Mouse (Mus musculus) layer of hippocampus, adult 11-12 months (tissue): ENCODE data around the gene B4galnt3.
A peak's percentile ranks its signal among the peaks of the same experiment; 100 is the strongest.
"Not testable (repeated sequence)": the region's sequence is repeated elsewhere in the genome, so short reads cannot be mapped to it uniquely, and the experiment has no call there.

Experiments
- DNase-seq: peaks from one replicate; pipeline ENCODE4 v3.0.0; 2022; ENCODE audit warnings: low spot score

Gene B4galnt3

DNA sequence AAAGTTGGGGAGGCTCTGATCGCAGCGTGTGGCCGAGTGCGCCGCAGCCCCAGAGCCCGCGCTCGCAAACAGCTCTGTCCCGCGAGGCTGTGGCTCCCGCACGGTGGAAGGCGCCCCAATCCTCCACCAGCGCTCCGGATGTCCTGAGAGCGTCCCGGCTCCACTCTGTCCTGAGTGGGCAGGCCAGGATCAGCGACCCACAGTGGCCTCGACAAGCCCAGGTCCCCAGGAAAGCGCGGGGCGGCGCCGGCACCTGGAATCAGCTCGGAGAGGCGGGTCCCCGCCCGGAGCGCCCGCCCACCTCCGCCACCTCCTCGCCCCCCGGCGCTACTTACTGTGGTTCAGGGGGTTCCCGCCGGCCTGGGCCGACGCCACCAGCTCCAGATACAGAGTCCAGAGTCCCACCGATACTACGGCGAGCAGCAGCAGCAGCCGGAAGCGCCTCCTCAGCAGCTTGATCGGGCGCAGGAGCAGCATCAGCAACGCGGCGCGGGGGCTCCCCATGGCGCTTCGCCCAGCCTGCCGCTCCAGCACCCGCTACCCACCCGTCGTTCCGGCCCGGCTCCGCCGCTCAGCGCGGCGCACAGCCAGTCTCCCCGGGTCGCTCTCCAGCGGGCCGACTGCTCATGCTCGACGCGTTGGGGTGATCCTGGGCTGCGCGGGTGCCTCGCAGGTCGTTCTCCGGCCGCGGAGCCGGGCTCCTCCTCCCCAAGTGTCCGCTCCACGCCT lies at the start of gene B4galnt3, which contains the start of gene D330020A13Rik:
Gene B4galnt3, minus strand, starts transcription at position 504 of the 729 bp plus-strand sequence.
Gene D330020A13Rik, plus strand, starts transcription at position 309 of the 729 bp plus-strand sequence.
- peak; percentile 29 for DNase-seq

DNA sequence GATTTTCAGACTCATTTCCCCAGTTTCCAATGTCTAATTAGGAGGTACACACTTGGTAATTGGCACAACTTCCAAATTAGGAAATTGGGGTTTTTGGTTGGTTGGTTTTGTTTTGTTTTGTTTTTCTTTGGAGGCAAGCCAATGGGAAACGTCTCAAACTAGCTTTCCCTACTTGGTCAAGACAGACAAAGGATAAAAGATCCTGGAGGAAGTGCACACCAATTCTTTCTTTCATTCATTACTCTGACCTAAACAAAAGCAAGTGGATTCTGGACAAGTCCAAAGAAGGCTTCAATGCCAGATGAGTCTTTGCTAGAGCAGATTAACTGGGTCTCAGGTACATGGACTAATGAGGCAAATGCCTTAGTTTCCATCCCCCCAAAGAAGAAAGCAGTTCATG lies 49.6 kb upstream of the B4galnt3 start:
- no peak for DNase-seq

DNA sequence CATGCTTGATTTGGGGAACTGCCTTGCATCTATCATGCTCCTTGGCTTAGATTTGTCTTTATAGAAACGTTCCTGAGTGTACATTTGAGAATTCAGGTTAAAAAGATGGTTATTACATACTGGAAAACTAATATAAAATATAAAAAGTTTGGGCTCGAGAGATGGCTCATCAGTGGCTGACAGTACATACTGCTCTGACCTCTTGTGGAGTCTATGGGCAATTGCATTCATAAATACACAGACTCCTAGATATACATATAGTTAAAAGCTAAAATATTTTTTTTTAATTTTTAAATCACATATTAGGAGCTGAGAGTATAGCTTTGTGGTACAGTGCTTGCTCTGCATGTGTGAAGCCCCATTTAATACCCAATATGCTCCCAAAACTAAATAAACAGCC lies 38.0 kb upstream of the B4galnt3 start:
- no peak for DNase-seq

DNA sequence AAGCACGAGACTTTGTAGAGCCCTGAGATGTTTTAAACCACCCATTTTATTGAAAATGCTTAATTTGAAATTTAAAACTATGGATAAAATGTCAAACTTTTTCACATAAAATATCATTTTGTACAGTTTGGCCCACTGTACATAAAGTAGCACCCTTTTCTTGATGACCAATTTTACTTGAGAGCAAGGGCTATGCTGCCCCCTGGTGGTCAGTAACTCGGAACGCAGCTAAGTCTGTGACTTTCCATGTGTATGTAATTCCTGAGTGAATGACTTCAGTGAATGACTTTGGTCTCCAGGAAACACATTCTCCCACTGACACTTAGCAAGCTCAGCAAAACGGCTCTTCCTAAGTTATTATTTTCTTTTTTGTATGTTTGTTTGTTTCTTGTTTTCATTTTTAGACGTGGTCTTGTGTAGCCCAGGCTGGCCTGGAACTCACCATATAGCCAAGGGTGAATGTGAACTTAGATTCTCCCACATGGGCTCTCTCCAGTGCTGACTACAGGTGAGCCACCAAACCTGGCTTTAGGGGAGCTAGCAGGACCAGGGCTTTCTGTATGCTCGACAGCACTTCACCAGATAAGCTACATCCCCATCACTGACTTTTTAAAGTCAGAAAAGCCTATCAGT lies 30.1 kb upstream of the B4galnt3 start:
- DNase-seq, result peak; percentile 69

DNA sequence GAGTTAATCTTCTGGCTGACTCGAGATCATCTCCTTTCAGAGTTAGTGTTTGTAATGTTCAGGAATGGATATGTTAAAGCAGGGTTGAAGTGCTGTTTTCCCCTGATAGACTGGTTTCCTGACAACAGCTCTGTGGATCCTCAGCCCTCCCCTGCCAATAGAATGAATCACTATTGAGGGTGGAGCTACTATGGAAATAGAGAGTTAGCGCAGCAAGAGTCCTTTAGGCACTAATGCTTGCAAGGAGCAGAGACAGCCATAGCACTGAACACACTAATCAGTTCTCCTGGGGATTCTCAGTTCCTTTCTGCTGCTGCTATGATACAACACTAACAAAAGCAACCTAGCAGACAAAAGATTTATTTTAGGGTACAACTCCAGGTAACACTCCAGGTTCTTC lies 26.0 kb upstream of the B4galnt3 start:
- DNase-seq, result no peak

DNA sequence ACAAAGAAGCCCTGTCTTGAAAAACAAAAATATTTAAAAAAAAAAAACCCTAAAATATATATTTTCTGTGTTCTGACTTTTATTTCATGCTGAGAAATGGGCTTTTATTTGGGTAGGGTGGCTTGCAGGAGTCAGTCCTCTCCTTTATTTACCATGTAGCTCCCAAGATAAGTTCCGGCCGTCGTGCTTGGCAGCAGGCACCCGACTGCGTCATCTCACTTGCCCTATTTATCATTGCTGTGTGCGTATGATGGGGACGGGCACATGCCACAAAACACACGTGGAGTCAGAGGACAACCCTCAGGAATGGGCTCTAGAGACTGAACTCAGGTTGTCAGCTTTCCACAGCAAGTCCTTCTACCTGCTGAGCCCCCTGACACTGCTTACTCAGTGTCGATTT lies 24.8 kb upstream of the B4galnt3 start:
- DNase-seq, result no peak

DNA sequence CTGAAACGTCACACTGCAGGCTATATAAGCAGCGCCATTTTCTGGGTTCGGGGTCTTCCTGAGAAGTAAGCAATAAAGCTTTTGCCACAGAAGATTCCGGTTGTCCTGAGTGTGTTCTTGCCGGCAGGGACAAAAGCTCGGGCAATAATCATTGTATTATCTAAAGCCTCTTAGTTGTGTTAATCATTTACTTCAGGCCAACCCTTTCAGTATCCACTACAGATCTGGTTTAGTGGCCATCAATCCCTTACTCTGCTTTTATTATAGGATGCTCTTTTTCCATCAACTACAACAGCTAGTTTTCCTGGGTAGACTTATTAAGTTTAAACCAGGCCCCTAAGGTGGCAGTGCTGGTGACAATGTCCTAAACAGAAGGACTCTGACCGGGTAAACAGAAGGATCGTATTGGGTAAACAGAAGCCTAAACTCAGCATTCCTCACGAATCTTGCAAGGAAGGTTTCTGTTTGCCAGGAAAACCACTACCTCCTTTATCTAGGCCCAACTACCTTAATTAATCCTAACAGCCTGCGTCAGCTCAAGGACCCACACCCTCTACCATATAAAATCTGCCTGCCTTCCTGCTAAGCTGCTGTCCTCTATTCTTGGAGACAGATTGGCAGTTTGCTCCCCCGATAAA lies 24.1 kb upstream of the B4galnt3 start:
- no peak for DNase-seq

DNA sequence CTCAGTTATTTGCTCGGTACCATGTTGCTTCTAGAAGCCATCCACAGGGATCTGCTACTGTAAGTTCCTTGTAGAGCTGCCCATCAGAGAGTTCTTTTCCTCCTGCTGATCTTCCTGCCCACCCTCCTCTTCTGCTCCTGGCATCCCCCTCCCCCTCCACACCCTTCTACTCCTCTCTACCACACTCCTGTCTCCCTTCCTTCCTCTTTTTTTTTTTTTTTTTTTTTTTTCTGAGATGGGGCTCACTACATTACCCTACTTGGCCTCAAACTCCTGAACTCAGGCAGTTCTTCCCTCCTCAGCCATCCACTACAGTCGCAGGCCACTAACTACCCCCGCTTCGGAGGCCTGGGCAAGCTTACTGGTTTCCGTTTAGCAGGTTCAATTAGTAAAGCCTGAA lies 18.1 kb upstream of the B4galnt3 start:
- no peak for DNase-seq

DNA sequence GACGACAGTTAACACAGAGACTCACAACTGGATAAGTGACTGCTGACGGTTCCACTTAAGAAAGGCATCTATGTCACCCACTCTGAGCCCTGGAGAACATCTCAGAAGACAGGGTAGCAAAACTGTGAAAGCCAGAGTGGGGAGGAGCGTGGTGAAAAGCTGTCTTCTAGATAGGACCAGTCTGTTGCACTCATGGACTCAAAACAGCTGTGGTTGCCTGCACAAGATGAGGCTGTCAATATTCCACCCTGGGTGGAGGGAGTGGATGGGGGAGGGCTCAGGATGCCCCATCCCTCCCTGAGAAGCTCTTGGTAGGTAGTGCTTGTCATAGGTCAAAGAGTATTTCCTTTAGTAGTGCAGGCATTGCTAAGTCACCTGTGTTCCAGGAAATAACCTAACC lies 15.4 kb upstream of the B4galnt3 start:
- no peak for DNase-seq

DNA sequence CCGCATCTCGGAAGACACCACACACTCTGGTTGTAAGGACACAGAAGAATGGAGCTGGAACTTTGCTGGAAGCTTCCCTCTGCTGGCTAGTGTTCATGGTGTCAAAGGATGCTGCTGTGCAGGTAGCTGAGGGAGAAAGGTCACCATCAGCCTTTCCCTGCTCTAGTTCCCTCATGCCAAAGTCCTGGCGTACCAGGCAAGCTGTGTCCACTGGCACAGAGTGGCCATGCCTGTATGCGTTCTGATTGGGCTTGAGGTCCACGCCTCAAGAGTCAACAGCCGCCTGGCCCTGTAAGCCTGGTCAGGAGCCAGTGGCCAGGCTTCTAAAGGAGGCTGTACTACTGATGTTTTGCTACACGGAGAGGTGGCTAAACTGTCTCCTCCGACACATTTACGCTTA lies 15.0 kb upstream of the B4galnt3 start:
- DNase-seq, result no peak

DNA sequence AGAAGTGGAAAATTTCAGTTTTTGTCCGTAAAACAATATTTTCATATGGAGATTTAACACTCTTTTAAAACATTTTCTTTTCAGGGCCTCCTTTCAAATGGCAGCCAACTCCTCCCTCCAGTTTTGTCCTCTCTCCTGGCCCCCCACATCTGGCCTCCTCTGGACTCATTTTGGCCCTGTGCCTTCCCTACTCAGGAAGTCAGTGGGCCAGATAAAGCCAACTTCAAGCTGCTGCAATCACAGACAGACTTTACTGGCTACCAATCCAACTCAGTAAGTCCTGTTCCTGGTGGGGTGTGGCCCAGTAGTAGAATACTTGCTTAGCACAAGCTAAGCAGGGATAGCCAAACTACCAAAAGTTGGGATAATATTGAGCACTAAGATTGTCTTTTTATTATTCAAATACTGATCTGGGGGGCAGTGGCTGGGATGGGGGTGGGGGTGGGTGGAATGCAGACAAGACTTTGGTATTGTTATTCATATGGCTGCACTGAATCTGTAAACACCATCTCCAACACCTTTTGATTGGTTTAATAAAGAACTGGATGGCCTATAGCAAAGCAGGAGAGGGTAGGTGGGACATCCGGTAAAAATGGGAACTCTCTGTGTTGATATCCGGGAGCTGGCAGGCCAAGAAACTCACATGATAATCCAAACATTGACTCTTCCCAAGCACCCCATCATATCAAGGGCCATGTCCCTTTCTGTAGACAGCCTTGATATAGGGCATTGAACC lies 12.7 kb upstream of the B4galnt3 start:
- no peak for DNase-seq

DNA sequence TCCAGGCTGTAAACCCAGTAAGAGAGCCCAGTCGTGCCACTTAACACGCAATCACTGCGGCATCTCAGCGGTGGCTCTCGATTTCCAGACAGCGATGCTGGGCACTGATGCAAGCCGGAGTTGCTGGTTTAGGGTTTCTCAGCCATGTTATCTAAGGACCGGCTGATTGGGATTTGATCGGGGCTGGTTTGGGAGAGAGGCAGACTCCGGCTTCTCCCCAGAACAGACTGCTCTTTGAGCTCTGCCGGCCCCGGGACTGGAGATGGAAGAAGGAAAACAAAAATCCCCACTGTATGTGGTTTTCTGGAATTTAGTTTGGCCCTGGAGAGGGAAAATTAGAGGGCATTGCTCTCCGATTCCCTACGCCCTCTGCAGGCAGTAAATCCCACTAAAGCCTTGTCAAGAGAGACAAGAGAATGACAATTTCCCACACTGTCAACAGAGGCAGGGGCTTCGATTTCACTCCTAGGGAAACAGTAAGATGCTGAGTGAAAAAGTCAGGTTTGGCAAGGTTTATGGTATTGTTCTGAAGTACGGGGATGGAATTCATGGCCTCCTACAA lies 8.5 kb upstream of the B4galnt3 start:
- peak; percentile 11 for DNase-seq

DNA sequence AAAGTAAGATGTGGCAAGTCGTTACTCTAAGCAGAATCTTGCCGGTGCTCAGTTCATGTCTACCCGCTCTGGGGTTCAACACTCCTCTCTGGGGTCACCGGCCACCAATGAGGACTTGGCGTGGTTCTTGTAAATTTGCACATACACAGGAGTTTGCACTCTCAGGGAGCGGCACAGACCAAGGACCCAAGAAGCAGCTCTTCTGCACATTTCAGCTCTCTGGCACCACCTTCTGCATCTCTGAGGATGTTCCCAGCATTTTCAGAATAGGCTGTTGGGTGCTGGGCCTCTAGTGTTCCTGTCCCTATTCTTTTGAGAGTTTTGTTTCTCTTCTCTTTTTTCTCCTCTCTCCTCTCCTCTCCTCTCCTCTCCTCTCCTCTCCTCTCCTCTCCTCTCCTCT lies 6.8 kb upstream of the B4galnt3 start:
- DNase-seq, result peak; percentile 55

DNA sequence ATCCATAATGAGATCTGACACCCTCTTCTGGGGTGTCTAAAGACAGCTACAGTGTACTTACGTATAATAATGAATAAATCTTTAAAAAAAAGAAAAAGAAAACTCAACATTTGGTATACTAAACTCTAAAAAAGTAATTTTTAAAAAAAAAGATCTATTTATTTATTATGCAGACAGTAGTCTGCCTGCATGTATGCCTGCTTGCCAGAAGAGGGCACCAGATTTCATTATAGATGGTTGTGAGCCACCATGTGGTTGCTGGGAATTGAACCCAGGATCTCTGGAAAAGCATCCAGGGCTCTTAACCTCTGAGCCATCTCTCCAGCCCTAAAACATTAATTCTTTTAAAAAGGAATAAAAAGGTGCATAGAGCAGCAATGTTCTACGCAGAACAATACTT lies 2.2 kb upstream of the B4galnt3 start:
- DNase-seq, result not testable (repeated sequence)

DNA sequence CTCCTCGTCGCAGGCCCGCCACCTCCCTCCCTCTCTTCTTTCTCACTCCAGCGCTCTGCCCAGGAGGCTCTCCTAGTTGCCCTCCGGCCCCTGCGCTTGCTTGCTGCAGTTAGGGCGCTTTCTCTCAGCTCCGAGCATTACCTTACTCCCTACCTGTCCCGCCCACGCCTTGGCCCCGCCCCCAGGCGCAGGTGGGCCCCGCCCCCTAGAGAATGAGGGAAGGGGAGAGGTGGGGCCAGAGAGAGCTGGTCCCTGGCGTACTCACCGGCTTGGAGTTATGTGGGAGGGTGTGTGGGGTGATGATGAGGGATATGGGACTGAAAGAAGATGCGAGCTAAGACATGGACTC lies 400 bp upstream of the B4galnt3 start:
- DNase-seq, result peak; percentile 35

DNA sequence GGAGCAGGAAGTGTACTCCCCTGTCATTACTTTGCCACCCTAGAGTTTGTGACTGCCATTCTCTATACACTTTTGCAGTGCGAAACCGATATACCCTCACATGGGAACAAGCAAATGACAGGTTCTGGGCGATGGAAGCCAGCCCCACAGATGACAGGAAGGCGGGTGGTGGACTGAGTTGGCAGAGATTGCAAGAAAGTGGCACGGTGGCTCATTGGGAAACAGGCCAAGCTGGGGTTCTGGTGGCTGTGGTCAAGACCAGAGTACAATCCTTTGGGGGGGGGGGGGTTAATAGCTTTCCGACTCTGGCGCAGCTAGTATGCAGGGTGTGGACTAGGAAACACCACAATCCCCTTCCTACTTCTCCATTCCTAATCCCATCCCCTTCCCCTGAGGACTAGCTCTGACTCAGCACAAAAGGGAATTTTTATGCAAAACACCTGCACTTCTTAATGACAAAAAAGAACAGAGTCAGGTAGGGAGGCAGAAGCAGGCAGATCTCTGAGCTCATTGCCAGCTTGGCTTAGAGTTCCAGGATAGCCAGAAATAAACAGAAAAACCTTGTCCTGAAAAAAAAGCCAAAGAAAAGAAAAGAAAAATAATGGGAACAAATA lies 2.9 kb downstream of the B4galnt3 start:
- no peak for DNase-seq

DNA sequence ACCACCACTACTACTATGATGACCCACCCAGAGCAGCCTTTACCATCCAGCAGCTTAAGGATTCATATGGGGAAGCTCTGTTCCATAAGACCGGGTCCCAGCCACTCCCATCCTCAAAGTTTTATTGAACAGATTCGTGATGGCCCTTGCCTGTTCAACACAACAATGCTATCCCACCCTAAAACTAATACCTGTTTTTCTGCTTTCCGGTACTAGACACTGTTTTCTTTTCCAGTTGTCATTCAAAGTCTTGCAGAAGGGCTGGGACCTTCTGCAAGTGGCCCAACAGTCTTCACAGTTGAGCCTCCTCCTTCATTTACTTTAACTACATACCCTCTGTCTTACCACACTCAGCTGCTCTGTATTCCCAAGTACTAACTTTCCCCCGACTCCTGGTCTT lies 4.9 kb downstream of the B4galnt3 start:
- DNase-seq, result no peak

DNA sequence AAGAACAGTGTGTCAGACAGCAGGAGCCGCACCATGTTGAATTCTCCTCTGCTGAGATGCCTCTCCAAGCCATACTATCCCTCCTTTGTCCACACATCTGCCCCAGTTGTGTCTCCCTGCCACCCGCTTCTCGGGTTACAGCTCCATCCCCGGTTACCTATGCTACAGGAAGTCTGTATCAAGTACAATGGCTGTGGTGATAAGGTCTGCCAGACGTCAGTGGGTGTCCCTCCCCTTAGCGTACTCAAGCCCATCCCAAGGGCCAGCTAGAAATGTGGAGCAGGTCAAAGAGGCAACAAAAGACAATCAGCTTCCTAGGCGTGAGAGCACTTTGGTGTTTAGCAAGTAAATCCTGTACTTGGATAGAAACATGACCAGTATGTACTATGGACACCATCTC lies 5.8 kb downstream of the B4galnt3 start:
- DNase-seq, result no peak

DNA sequence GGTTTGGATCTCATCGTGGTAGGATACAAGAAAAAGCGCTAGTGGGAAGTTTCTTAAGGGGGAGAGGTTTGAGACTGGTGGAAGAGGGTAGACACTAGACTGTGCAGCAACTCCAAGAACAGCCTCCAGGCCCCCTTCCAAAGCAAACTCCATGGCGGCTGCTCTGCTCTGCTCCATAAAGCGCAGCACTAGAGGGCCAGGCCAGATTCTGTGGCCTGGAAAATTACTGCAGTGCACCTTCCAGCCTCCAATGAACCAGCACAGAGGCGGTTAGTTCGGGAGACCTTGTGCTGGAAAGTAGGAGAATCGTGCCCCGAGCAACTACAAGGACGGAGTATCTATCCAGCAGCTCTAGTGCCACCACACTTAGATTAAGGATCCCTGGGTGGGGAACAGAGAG lies 7.1 kb downstream of the B4galnt3 start:
- DNase-seq, result no peak

DNA sequence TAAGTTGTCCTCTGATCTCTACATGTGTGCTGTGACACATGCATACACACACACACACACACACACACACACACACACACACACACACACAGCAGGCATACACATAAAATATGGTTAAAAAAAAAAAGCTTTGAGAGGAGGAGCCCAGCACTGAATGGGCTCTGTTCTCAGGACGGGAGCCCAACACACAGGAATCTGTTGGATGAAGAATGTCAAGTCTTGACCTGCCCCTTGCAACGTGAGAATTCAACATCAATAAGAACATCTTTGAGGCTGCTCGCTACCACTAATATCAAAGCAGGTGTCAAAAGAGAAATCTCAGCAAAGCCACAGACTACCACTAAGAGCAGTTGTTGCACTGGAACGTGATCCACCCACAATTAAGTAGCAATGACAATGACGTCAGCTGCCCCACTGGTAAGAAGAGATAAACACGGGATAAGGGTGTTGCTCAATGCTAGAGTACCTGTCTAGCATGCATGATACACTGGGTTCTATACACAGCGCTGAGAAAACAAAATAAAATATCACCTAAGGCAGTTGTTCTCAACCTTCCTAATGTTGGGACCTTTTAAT lies 17.4 kb downstream of the B4galnt3 start:
- DNase-seq, result no peak

DNA sequence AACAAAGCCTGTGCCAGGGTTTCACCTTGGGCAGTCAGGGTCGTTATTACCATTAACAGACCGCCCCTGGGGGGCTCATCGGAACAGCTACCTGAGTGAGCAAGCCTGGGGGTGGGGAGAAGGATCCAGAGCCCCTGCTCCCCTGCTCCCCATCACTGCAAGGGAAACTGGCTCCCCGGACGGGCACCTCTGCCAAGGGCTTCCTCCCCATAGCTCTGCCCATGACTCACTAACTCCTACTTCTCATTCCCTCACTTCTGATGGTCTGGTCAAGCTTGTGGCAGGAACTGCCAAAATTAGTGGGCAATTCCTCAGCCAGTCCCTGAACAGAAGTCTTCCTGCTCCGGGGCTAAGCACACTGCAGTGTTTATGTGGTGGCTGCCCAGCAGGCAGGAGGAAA lies 19.1 kb downstream of the B4galnt3 start:
- no peak for DNase-seq

DNA sequence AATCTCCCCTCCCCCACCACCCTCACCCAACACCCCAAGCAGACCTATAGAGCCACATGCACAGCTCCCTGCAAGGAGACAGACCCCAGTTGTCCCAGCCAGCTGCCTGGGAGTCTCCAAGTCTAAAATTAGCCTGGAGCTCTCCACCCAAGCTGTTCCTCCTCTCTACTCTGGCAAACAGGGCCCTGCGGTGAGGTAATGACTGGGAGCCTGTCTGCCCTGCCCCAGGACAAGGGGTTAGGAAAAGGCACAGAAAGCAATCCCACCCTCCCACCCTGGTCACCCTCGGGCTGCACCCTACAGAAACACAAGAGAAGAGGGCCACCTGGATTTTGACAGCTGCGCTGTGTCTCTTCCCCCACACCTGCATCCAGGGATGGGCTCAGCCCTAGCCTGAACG lies 19.5 kb downstream of the B4galnt3 start:
- peak; percentile 10 for DNase-seq
